Mouse (Mus musculus) MEL (cell line): ENCODE measurements around the gene Gm6583.

Source experiments
- CTCF ChIP-seq, 3 experiments: IDR thresholded peaks in 2 of 3; conservative IDR thresholded peaks in 1 of 3; 2 replicates each; pipeline ENCODE4 v1.5.1; 2011 to 2012; ENCODE audit warnings: low read length in 3 of 3, low read depth in 2 of 3, mild to moderate bottlenecking in 2 of 3, improper control_type of control experiment in 1 of 3, inconsistent platforms in 1 of 3, mixed read lengths in 1 of 3, moderate library complexity in 1 of 3; ENCODE audit not compliant: control insufficient read depth in 1 of 3, insufficient read depth in 1 of 3, poor library complexity in 1 of 3, severe bottlenecking in 1 of 3
- ELF1 ChIP-seq: IDR thresholded peaks from 2 replicates; pipeline ENCODE4 v1.6.1; 2014; ENCODE audit warnings: low read depth, mild to moderate bottlenecking, inconsistent platforms, low read length, improper control_type of control experiment, moderate library complexity
- EP300 ChIP-seq, 2 experiments: IDR thresholded peaks; 2 replicates each; pipeline ENCODE4 v1.6.1; 2011; ENCODE audit warnings: improper control_type of control experiment in 2 of 2, low read length in 2 of 2, low read depth in 1 of 2, mild to moderate bottlenecking in 1 of 2
- ETS1 ChIP-seq: IDR thresholded peaks from 2 replicates; pipeline ENCODE4 v1.6.1; 2012; ENCODE audit warnings: low read depth, mild to moderate bottlenecking, inconsistent platforms, low read length, improper control_type of control experiment, moderate library complexity
- TAL1 ChIP-seq: IDR thresholded peaks from 2 replicates; pipeline ENCODE4 v1.6.1; 2012; ENCODE audit warnings: mild to moderate bottlenecking, inconsistent platforms, low read length, moderate library complexity, mixed read lengths

GRCm38 (mm10) chr5:112364184-112364797 is 8.5 kb upstream of the Gm6583 start:
- TF ChIP-seq EP300 (IDR thresholded peaks at IDR 0.05; ENCODE audit: low read depth in 1 of 2, low read length in 2 of 2) (no peak), CTCF (IDR thresholded peaks at IDR 0.05 in 2 of 3, conservative IDR thresholded peaks at IDR 0.05 in 1 of 3; ENCODE audit: control insufficient read depth in 1 of 3, insufficient read depth in 1 of 3, low read depth in 2 of 3, low read length in 3 of 3, poor library complexity in 1 of 3, severe bottlenecking in 1 of 3) (no peak), TAL1 (no peak), ELF1 (no peak), ETS1 (no peak)
